Mouse (Mus musculus): ENCODE measurements at regions not wholly inside any gene's neighbourhood (a gene's known extent, or its start where the extent isn't known, plus 50 kb on each side); places are given as distances from the start of the nearest gene placed in this dataset.

DNA sequence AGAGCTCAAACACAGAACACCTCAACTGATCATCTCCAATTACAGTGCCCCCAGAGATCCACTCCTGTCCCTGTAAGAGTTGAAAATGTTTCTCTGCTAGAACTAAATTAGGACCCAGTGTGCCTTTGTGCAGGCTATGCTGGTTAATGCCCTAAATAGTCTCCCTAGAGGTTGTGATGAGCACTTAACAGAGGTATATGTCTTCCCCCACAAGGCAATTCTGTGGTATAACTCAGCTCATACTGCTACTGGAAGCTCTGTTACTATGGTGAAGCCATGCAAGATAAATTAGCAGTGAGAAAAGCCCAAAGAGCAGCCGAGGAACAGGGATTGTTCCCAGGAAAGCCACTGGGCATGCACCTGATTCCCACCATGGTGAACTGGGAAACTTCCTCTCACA lies 1450.9 kb upstream of the Gm6569 start:
- ATAC-seq (replicated peaks; ENCODE audit: low read depth, poor library complexity, severe bottlenecking): no peak

DNA sequence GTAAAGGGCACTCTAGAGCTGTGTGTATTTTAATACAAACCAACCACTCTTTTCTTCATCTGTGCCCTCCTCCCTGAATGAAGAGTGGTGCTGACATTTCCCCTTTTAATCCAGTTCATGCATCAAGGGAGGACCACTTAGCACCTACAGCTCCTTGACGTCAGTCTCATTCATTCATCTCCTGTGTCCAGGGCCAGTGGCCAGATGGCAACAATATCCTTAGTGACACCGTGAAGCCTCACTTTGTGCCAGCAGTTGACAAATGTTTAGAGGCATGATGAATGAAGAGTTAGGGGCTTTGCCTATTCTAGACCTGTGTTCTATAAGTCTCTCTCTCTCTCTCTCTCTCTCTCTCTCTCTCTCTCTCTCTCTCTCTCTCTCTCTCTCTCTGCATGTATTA lies 1441.1 kb upstream of the Gm6569 start:
- no peak for ATAC-seq (replicated peaks; ENCODE audit: low read depth, poor library complexity, severe bottlenecking)

DNA sequence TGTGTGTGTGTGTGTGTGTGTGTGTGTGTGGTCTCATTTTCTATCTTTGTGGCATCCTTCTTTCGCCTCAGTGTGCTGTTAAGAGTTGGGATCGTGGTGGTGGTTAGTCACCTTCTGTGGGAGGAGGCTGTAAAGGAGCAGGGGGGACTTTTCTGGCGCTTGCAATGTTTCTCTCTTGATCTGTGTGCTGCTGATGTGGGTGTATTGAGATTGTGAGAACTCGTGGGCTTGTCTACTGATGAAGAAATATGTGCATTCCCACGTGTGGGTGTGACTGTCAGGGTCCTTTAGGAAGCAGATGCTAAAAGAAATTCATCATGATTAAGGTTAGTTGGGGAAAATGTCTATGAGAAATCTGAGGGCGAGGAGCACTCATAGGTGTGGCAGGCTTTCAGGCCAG lies 1422.4 kb upstream of the Gm6569 start:
- no peak for ATAC-seq (replicated peaks; ENCODE audit: low read depth, poor library complexity, severe bottlenecking)
